8 mouse cellular contexts compared by ENCODE assay signal in genomic region chr3:108165532-108166315, GRCm38 (mm10). TPM values are rescaled to one million over a fixed set of nuclear protein-coding genes. Genes with fewer than 3 reads are reported as not detected.
DNase-seq lines count a peak whose midpoint lies in the region; ATAC-seq and TF ChIP-seq lines count a peak whose summit lies in the region.

No protein-coding gene starts in this region.

- H3K27ac ChIP-seq in kidney, embryonic 14.5 days (ENCODE audit: low read depth, low read length) = peak overlapping the region; percentile 86
- peak overlapping the region; percentile 58 for H3K27ac ChIP-seq in forebrain, embryonic 13.5 days
- peak overlapping the region; percentile 89 for H3K27ac ChIP-seq in limb, embryonic 10.5 days

- no peak overlapping the region for H3K4me3 ChIP-seq in kidney, embryonic 14.5 days (ENCODE audit: low read length)
- peak overlapping the region; percentile 37; the same call in 1 of the 2 replicates for H3K4me3 ChIP-seq in E14TG2a.4 (replicated peaks; ENCODE audit: low read length)
- no peak overlapping the region for H3K4me3 ChIP-seq in forebrain, embryonic 13.5 days
- H3K4me3 ChIP-seq in limb, embryonic 10.5 days = peak overlapping the region; percentile 23

- peak overlapping the region; percentile 31; the same call in 1 of the 2 replicates for H3K4me2 ChIP-seq in kidney, embryonic 14.5 days (replicated peaks; ENCODE audit: low read depth, low read length)
- H3K4me2 ChIP-seq in forebrain, embryonic 13.5 days = peak overlapping the region; percentile 53

- peak; percentile 51 for ATAC-seq in kidney, embryonic 14.5 days (ENCODE audit: low FRiP score, low TSS enrichment)
- peak; percentile 22 for ATAC-seq in forebrain, embryonic 13.5 days

- no peak overlapping the region; the same call in 1 of the 2 replicates for H3K9ac ChIP-seq in kidney, embryonic 14.5 days (ENCODE audit: low read depth, low read length)
- 0 out of 2 replicates have a peak overlapping the region, but pooled peaks have one; percentile 26 for H3K9ac ChIP-seq in forebrain, embryonic 13.5 days

- peaks cover 30% of the 10 kb centered on the region for H3K4me1 ChIP-seq in kidney, embryonic 14.5 days (ENCODE audit: control insufficient read depth, insufficient read depth, low read length)
- peaks cover 13% of the 10 kb centered on the region for H3K4me1 ChIP-seq in E14TG2a.4 (replicated peaks; ENCODE audit: low read depth, low read length)
- H3K4me1 ChIP-seq in forebrain, embryonic 13.5 days = peaks cover 44% of the 10 kb centered on the region
- peaks cover 53% of the 10 kb centered on the region for H3K4me1 ChIP-seq in limb, embryonic 10.5 days

- no peaks in the 10 kb centered on the region for H3K27me3 ChIP-seq in kidney, embryonic 14.5 days (ENCODE audit: control insufficient read depth, insufficient read depth, low read length)
- H3K27me3 ChIP-seq in E14TG2a.4 (ENCODE audit: insufficient read depth, low read length) = peaks cover 30% of the 10 kb centered on the region
- no peaks in the 10 kb centered on the region for H3K27me3 ChIP-seq in forebrain, embryonic 13.5 days
- no peaks in the 10 kb centered on the region for H3K27me3 ChIP-seq in limb, embryonic 10.5 days (ENCODE audit: low read depth, poor library complexity, severe bottlenecking)

- no peak for DNase-seq in kidney, adult 11 months
- peak; percentile 65 for DNase-seq in limb, embryonic 10.5 days (ENCODE audit: low spot score)
- no peak for DNase-seq in adrenal gland, postnatal 14 days
- DNase-seq in adrenal gland, postnatal 36 days = no peak
- DNase-seq in ovary, postnatal 14 days (ENCODE audit: low spot score) = no peak

- H3K36me3 ChIP-seq in kidney, embryonic 14.5 days (ENCODE audit: control insufficient read depth, insufficient read depth, low read length) = no peaks in the 10 kb centered on the region
- no peaks in the 10 kb centered on the region for H3K36me3 ChIP-seq in E14TG2a.4 (ENCODE audit: insufficient read depth, low read length)
- no peaks in the 10 kb centered on the region for H3K36me3 ChIP-seq in forebrain, embryonic 13.5 days (ENCODE audit: poor library complexity, severe bottlenecking)
- no peaks in the 10 kb centered on the region for H3K36me3 ChIP-seq in limb, embryonic 10.5 days

- H3K9me3 ChIP-seq in kidney, embryonic 14.5 days (ENCODE audit: control insufficient read depth, low read length) = no peaks in the 10 kb centered on the region
- H3K9me3 ChIP-seq in E14TG2a.4 (ENCODE audit: low read length) = no peaks in the 10 kb centered on the region
- no peaks in the 10 kb centered on the region for H3K9me3 ChIP-seq in forebrain, embryonic 13.5 days (replicated peaks)
- no peaks in the 10 kb centered on the region for H3K9me3 ChIP-seq in limb, embryonic 10.5 days (replicated peaks)

- WGBS in kidney, embryonic 14.5 days = 17% methylated on average over 10 of the region's 10 CpGs
- 19% methylated on average over 10 of the region's 10 CpGs for WGBS in forebrain, embryonic 13.5 days
- WGBS in limb, embryonic 10.5 days = 20% methylated on average over 10 of the region's 10 CpGs

- TF ChIP-seq CTCF in E14TG2a.4 (conservative IDR thresholded peaks at IDR 0.05; ENCODE audit: low read length) = no peak

RNA-seq across cellular contexts. Expression of gene Gpr61, which starts 11.0 kb away (rescaled TPM):
- polyA plus RNA-seq in kidney, embryonic 14.5 days (2014; fragmentation: Nextera tagmentation; extraction: Ambion mirVana) = 0.09 and 0.18 TPM in 2 replicates
- 0.98 and 1.0 TPM in 2 replicates for polyA plus RNA-seq in forebrain, embryonic 13.5 days (2015; fragmentation: Nextera tagmentation; extraction: Ambion mirVana)
- polyA plus RNA-seq in limb, embryonic 10.5 days (2016; fragmentation: Nextera tagmentation; extraction: Ambion mirVana) = 0.08 TPM in 1 of 2 replicates, not detected in the other
- 0.23 TPM in 1 of 2 replicates, not detected in the other for total RNA-seq in adrenal gland, postnatal 14 days (2021)
- total RNA-seq in adrenal gland, postnatal 36 days (2021) = under 1 TPM; 0.13 to 0.16 TPM

RNA-seq across cellular contexts. Expression of gene Gnai3, which starts 19.8 kb away (rescaled TPM):
- 115 and 181 TPM in 2 replicates for polyA plus RNA-seq in kidney, embryonic 14.5 days (2014; fragmentation: Nextera tagmentation; extraction: Ambion mirVana)
- 173 and 180 TPM in 2 replicates for polyA plus RNA-seq in forebrain, embryonic 13.5 days (2015; fragmentation: Nextera tagmentation; extraction: Ambion mirVana)
- polyA plus RNA-seq in limb, embryonic 10.5 days (2016; fragmentation: Nextera tagmentation; extraction: Ambion mirVana) = 178 and 197 TPM in 2 replicates
- total RNA-seq in adrenal gland, postnatal 14 days (2021) = 134 and 140 TPM in 2 replicates
- total RNA-seq in adrenal gland, postnatal 36 days (2021) = 100 to 1,000 TPM; 159 to 181 TPM

RNA-seq across cellular contexts. Expression of gene Amigo1, which starts 20.4 kb away (rescaled TPM):
- polyA plus RNA-seq in kidney, embryonic 14.5 days (2014; fragmentation: Nextera tagmentation; extraction: Ambion mirVana) = 3.0 and 3.7 TPM in 2 replicates
- 6.4 and 8.1 TPM in 2 replicates for polyA plus RNA-seq in forebrain, embryonic 13.5 days (2015; fragmentation: Nextera tagmentation; extraction: Ambion mirVana)
- polyA plus RNA-seq in limb, embryonic 10.5 days (2016; fragmentation: Nextera tagmentation; extraction: Ambion mirVana) = 2.6 and 3.0 TPM in 2 replicates
- 19.3 and 19.5 TPM in 2 replicates for total RNA-seq in adrenal gland, postnatal 14 days (2021)
- total RNA-seq in adrenal gland, postnatal 36 days (2021) = 10 to 100 TPM; 20.0 to 22.3 TPM

RNA-seq across cellular contexts. Expression of gene Cyb561d1, which starts 35.3 kb away (rescaled TPM):
- 1.4 and 2.2 TPM in 2 replicates for polyA plus RNA-seq in kidney, embryonic 14.5 days (2014; fragmentation: Nextera tagmentation; extraction: Ambion mirVana)
- polyA plus RNA-seq in forebrain, embryonic 13.5 days (2015; fragmentation: Nextera tagmentation; extraction: Ambion mirVana) = 3.6 and 4.7 TPM in 2 replicates
- polyA plus RNA-seq in limb, embryonic 10.5 days (2016; fragmentation: Nextera tagmentation; extraction: Ambion mirVana) = 1.6 and 2.1 TPM in 2 replicates
- total RNA-seq in adrenal gland, postnatal 14 days (2021) = 5.7 and 9.6 TPM in 2 replicates
- total RNA-seq in adrenal gland, postnatal 36 days (2021) = 1 to 10 TPM; 6.5 to 7.7 TPM

RNA-seq across cellular contexts. Expression of gene Atxn7l2, which starts 45.0 kb away (rescaled TPM):
- polyA plus RNA-seq in kidney, embryonic 14.5 days (2014; fragmentation: Nextera tagmentation; extraction: Ambion mirVana) = 16.9 and 21.9 TPM in 2 replicates
- 29.0 and 30.3 TPM in 2 replicates for polyA plus RNA-seq in forebrain, embryonic 13.5 days (2015; fragmentation: Nextera tagmentation; extraction: Ambion mirVana)
- 23.3 and 25.7 TPM in 2 replicates for polyA plus RNA-seq in limb, embryonic 10.5 days (2016; fragmentation: Nextera tagmentation; extraction: Ambion mirVana)
- 8.1 and 10.2 TPM in 2 replicates for total RNA-seq in adrenal gland, postnatal 14 days (2021)
- total RNA-seq in adrenal gland, postnatal 36 days (2021) = 1 to 10 TPM; 7.6 to 9.7 TPM

Comparison
In these comparisons a context has a peak if more than half of its experiments do, and no peak if none do; other contexts are left out.
1. H3K4me3 ChIP-seq: peak in E14TG2a.4 (single experiment) and limb, embryonic 10.5 days (single experiment); none in kidney, embryonic 14.5 days (single experiment) and forebrain, embryonic 13.5 days (single experiment).
2. Peak in every context shown above with its lines, with median percentiles within 50 percentile points of each other: H3K27ac ChIP-seq.